Mouse (Mus musculus) megakaryocyte, embryonic 14.5 days (primary cell): ENCODE measurements at regions not wholly inside any gene's neighbourhood (a gene's known extent, or its start where the extent isn't known, plus 50 kb on each side); places are given as distances from the start of the nearest gene placed in this dataset.

Experiments
- FLI1 ChIP-seq: IDR thresholded peaks from 2 replicates; pipeline ENCODE4 v1.6.1; 2012; ENCODE audit warnings: low read length, inconsistent platforms, mixed read lengths
- GATA1 ChIP-seq: IDR thresholded peaks from 3 replicates; pipeline ENCODE4 v1.6.1; 2012; ENCODE audit warnings: mixed read lengths, low read length, inconsistent platforms, borderline replicate concordance

DNA sequence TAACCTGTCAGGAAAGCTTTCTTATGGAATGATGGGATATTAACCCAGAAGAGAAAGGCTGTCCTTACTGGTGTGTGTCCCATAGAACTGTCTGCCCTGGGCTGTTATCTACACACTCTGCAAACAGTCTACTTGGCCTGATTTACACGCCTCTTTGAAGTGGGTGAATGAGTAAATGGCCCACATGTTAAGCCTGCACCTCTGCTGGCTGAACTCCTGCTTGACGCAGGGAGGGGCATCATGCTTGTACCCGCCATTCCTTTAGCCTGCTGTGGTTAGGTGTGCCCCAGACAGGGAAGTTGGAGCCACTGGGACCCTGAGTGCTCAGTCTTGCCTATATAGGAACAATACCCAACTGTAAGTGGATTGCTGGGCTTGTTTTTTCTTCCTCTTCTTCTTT, 371.3 kb upstream of the Ubash3b start:
- TF ChIP-seq GATA1 (no peak), FLI1 (no peak)
